Mouse (Mus musculus) lung, postnatal 36 days (tissue): ENCODE data around the gene Actr2.
"Not testable (repeated sequence)": the region's sequence is repeated elsewhere in the genome, so short reads cannot be mapped to it uniquely, and the experiment has no call there.

Experiments used
- DNase-seq: peaks from one replicate; pipeline ENCODE4 v3.0.0; 2022; ENCODE audit warnings: mixed read lengths

Actr2 gene

DNA sequence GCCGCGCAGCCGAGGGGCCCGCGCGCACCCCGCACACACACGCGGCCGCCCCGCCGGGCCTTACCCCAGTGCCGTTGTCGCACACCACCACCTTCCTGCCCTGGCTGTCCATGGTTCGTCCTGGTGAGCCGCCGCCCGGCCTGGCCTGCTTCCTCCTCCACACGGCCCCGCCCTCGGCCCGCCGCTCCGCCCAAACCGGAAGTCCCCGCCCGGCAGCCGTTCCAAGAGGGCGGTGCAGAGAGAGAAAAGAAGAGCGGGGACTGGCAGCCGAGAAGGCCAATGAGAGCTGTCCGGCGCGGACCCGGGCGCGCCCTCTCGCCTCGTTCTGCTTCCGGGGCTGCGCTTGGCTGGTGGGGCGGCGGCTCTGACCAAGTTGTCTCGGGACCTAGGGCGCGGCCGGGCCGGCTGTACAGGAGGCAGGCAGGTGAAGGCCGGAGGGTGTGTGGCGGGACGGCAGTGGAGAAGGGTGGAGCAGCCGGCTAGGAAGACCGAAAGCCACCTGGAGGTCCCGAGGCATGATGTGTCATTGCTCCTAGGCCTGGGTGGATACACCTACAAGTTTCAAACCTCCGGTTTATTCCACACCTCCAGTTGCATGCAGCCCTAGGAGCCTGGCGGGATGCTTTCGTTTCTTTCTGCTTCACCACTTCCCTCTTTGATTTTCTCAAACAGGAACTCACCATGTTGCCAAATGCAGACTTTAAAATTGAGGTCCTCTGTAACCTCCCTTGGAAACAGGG, at the start of gene Actr2:
TSS of gene Actr2 (minus strand) at position 173 of the 740 bp plus-strand sequence.
- DNase-seq: peak; percentile 97

DNA sequence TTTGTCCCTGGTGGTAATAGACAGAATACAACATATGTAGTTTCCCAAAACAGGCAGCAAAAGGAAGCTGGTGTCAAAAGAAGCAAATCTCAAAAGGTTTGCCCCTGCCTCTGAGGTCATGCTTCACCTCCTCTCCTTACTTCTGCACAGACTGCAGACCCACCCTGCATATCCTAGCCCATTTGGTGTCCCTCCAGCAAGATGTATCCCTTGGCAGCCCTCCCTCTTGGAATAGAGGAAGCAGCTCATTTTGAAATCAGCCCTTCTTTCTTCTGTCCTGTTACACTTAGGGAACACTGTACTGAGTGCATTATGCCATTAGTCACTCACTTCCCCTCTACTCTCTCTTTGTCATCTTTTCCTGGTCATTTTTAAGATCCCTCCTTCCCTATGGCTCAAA, 46.2 kb upstream of the Actr2 start:
- no peak for DNase-seq

DNA sequence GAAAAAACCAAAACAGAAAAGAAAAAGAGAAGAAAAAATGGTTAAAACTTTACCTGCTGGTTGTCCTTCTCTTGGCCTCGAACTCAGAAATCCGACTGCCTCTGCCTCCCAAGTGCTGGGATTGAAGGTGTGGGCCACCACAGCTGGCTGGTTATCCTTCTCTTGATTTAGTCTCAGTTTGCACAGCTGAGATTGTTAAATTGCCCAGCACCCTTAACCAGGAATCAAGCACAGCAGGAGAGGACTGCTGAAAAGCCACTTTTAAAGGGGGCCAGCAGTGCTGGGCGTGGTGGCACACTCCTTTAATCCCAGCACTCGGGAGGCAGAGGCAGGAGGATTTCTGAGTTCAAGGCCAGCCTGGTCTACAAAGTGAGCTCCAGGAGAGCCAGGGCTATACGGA, 40.8 kb upstream of the Actr2 start:
- not testable (repeated sequence) for DNase-seq

DNA sequence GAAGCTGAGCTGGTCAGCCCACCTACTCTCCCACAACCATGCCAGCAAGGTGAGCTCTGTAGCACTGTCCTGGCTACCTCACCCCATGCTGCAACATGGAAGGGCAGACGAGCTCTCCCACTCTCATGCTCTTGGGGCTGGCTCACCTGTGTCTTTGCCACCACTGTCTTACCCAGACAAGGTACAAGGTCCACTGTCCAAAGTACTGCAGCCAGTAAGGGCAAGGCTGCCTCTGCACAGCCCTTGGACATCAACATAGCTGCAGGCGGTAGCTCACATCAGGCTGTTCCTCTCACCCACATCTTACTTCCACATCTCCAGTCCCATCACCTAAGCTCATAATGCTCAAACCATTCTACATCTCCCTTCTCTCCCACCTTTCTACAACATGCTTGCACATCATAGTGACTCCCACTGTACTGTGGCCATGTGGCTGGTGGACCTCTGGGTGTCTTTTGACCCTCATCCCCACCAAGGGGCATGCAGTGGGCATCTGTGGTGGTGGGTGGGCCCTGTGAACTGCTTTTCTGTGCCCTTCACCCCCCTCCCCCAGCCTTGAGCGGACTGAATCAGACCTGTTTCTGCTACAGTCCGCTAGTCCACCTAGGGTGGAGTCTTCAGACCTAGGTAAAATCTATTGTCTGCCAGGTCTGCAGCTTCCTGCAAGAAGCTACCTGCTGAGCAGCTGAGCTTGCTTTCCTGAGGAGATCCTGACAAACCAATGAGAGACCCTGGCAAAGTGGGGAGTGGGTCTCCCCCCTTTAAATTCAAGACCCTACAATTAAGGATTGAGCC, 39.6 kb upstream of the Actr2 start:
- DNase-seq: no peak

DNA sequence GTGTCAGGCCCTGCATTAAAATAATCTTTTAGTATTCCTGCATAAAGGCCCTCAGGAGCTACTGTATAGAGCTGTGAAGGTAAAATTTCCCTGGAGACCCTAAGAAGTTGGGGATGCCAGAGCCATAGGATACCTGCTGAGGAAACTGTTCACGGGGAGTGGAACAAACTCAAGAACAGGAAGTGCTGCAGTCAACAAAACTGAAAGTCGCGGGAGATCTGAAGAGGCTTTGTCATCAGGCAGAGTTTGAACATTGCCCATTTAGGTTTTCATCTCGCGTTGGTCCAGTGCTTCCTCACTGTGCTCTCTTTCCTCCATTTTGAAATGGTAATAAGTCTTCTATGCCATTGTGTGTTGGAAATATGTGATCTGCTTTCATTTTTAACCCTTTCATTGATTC, 38.6 kb upstream of the Actr2 start:
- DNase-seq: no peak

DNA sequence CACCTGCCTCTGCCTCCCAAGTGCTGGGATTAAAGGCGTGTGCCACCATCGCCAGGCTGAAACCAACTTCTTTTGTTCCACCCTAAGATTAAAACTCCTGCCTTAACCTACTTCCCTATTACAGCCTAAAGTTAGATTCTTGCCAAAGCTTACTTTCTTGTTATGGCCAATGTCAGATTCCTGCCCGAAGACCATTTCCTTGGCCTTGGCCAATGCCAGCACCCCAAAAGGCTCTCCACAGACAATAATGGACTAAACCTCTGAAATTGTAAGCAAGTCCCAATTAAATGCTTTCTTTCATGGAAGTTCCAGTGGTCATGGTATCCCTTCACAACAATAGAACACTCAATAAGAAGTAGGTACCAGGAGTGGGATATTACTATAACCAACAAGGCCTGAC, 37.2 kb upstream of the Actr2 start:
- DNase-seq: no peak

DNA sequence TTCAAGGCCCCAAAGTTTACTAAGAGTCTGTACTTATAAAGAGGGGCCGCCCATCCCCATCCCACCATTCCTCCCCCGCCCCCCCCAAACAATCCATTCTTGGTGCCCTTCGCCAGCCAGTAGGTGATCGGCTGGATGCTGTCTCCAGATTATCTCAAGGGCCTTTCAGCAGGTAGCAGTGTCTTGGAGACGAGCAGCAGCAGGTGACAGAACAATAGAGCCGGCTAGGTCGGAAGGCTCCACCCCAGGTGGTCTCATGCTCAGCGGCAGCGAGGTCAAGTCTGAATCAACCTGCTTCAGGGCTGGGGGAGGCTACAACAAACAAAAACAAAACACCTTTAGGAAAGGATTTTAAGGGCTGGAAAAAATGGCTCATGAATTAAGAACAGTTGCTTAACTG, 32.7 kb upstream of the Actr2 start:
- no peak for DNase-seq

DNA sequence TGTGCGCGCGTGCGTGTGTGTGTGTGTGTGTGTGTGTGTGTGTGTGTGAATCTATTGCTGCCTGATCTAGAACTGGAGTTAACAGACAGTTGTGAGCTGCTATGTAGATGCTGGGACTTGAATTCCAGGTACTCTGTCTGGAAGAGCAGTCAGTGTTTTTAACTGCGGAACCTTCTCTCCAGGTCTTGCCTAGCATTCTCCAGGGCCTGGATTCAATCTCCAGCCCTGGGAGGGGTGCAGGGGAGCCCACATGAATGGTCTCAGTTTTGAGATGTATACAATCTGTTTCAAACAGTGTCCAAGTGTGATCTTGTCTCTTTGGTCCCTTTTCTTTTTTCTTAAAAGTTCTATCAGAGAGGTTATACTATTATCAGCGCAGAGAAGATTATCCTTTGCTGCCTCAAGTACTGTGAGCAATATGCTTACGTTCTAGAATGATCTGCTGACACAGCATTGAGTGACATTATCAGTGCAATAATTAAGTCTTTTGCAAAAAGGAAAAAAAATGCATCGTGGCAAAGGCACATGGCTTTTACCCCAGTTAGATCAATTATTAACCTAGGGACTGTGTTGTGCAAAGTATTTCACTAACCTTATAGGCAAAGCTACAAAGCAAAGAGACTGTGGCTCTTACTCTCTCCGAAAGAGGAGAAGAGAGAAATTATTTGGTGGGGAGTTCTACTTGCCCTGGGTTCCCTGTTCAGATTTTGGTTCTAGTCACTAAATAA, 32.0 kb upstream of the Actr2 start:
- DNase-seq: no peak

DNA sequence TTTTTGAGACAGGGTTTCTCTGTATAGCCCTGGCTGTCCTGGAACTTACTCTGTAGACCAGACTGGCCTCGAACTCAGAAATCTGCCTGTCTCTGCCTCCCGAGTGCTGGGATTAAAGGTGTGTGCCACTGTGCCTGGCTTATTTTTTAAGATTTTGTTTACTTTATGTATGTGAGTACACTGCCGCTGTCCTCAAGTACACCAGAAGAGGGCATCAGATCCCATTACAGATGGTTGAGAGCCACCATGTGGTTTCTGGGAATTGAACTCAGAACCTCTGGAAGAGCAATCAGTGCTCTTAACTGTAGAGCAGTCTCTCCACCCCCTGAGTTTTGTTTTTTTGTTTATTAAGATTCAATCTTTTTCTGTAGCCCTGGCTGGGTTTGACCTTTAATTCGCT, 31.0 kb upstream of the Actr2 start:
- peak; percentile 51 for DNase-seq

DNA sequence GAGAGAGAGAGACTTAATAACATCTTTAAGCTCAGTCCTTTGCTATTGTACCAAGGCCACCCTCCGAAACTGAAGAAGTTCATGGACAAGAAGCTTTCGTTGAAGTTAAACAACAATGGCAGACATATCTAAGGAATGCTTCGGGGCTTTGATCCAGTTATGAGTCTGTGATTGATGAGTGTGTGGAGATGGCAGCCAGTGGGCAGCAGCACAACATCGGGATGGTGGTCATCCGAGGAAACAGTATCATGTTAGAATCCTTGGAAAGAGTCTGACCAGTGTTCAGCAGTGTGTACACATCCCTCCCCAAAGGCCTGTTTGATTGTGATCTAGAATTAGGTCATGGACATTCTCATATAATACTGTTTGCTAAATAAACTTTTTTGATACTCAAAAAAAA, 29.8 kb upstream of the Actr2 start:
- DNase-seq: no peak

DNA sequence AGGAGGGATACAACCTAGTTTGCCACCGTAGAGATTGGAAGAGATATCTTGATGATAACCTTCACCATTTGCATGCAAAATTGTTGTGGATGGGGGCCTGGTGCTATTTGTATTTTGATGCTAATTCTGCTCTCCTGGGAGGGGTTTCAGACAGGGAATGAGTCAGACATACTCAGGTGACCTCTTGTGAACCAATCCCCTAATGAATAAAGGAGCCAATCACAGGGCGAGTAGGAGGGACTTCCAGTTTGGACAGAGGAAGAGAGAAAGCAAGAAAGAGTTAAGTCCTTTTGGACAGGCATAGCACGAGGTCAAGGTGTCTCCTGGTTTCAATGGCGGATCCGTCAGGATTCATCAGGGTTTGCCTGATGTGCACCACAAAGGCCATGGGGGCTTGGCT, 27.6 kb upstream of the Actr2 start:
- no peak for DNase-seq

DNA sequence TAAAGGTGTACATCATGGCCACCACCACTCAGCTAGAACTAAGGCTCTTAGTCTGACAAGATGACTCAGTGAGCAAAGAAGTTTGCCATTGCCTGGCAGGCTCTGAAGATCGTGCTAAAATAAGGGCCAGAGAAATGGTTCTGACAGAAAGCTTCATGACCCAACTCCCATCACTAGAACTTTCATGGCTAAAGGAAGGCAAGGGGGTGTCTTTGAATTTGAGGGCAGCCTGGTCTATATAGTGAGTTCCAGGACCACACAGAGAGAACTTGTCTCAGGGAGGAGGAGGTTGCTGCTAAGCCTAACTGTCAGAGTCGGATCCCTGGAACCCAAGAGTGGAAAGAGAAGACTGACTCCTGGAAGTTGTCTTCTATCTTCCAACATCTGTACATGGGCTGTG, 27.0 kb upstream of the Actr2 start:
- no peak for DNase-seq

DNA sequence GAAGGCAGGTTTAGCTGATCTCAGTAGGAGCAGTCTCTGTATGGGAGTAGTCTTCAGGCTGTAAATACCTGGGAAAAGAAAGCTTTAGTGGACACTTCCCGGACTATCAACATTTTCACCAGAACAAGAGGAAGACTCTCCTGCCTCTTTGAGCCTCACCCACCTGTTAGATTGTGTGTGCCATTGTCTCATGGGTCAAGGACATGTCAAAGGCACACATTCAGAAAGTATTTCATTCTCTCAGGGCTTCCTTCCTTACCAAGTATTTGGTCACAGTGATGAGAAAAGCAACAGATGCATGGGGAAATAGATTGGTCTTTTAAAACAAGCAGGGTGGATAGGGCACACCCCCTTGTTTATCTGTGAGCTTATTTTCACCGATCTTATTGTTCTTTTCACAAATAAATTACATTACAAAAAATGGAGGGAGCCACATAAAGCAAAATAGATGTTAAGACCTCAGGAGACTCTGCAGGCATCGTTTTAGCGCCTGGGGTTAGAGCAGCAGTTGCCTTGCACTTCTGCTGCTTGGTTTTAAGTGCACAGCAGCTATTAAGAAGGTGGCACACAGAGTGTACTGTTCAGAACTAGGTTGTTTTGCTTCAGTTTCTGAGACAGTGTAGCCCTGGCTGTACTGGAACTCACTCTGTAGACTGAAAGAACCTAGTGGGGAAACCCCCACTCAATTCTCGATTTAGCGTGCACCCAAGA, 25.9 kb upstream of the Actr2 start:
- no peak for DNase-seq

DNA sequence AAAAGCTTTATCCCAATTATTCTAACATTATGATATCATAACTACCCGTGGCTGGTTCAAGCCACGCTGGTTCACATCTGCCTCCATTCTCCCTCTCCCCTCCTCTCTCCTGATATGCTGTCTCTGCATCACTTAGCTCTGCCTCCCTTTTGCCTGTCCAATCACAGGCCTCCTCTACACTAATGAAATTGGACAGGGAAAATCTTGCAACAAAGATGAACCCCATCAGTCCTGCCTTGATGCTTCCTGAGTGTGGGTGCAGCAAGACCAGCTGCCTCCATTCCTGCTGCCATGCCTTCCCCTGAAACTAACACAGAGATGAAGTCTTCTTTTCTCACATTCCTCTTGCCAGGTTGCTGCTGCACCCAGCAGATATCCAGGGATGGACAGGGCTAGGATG, 25.2 kb upstream of the Actr2 start:
- DNase-seq: no peak

DNA sequence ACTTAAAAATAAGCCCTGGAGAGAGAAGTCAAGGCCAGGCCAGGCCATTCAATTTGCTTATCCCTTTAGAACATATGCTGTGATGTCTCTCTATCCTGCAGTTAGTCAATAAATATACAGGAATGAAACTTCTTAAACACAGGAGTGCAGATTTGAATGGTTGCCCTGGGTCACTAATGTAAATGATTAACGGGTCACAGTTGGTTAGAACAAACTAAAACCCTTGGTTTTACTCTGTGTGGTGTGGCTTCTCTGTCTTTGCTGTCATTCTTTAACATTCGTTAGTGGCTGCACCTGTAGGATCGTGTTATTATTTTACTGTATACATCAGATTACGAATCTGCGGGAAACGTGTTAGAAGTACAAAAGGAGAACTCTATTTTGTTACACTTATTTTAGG, 23.6 kb upstream of the Actr2 start:
- DNase-seq: no peak

DNA sequence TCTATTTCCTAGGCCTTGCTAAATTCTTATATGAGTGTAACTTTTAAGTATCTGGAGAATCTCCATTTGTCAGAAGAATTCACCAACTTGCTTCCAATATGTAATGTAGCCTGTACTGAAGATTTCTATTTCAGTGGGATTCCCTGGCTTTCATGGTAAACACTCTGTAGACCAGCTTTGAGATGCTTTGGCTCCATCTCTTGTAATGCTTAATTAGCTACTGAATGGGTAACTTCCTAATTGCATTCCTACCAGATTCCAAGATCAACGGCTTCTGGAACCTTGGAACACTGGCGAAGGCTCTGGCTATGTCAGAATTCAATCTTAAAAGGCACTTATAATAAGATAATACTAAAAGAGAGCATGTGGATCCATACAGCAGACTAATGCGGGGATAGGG, 22.2 kb upstream of the Actr2 start:
- DNase-seq: not testable (repeated sequence)

DNA sequence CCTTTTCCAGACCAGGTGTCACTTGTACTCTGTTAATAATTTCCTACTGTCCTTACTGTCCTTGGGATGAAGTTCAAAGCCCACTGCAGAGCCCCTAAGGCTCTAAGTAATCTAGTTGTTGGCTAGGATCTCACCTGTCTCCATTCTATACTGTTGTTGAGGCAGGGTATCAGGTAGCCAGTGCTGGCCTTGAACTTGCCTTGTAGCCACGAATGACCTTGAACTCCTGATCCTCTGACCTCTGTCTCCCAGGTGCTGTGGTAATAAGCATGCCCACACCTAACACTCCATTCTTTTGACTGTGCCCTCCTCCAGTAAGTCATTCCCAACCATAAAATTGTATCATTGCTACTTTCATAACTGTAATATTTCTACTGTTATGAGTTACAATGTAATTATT, 21.0 kb upstream of the Actr2 start:
- no peak for DNase-seq

DNA sequence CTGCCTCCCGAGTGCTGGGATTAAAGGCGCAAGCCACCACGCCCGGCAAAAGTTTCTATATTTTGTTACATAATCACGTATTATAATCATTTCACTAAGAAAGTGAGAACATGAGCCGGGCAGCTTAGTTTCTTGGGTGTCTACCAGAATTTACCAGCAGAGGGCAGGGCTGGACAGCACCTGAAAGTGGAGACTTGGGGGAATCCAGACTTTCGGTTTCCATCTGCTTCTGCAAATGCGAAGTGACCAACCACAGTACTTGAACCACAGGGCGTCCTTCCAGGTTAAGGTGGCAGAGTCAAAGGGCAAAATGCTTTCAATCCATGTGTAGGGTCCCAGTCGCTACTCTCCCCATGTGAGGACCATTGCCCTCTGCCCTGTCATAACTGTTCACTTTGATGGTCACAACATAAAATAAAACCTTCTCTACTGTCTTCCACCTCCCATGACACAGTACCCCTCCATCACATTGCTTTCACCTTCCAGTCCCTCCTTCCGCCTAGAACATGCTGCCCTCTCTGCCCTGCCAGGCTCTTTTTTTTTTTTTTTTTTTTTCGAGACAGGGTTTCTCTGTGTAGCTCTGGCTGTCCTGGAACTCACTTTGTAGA, 20.3 kb upstream of the Actr2 start:
- peak; percentile 96 for DNase-seq

DNA sequence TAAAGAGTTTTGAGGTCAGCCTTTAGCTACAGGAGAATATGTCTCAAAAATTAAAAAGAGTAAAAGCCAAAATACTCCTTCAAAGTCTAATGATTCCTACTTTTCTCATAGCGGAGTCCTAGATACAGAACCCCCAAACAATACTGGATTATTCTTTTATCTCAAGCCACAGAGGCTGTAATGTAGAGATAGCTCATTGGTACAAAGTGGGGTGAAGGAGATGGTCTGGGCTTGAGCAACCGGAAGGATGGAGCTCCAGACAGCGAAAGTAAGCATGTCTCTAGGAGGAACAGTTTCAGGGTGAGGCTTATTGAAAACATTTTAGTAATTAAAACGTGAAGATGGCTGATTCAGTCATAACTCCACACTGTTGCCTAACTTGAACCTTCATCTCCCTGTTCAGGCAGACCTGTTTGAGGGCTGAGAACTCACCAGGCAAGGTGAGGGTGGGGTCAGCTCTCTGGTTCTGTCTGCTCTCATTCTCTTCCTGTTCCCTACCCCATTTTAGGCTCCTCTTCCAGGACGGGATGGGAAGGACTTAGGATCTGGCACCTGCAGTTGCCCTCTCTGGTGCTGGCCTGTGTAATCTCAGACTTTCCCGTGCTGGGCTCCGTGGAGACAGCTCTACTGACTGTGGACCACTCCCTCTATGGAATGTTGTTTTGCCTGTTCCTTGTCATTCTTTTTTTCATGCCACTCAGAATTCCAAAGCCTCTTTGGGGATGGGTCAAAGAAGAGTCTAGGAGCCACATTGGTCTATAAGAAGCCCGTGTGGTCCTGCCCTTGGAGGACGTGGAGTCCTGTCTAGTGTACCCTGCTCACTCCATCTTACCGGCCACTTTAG, 14.2 kb upstream of the Actr2 start:
- DNase-seq: no peak

DNA sequence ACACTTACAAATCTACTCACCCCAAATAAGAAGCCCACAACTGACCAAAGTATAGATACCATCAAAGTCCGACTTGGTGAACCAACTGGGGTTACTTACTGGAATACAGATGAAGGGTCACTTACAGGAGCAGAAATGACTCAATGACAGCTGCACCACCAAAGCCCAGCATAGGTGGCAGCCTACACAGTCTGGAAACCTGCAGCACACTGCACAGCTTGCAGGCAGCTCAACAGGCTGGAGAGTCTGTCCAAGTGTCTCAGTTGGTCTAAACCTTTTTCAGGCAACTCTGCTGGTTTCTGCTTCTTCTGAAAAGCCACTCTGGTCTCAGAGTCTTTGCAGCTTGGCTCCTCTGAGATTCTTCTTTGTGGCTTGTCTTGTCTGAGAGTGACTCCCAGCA, 12.7 kb upstream of the Actr2 start:
- no peak for DNase-seq

DNA sequence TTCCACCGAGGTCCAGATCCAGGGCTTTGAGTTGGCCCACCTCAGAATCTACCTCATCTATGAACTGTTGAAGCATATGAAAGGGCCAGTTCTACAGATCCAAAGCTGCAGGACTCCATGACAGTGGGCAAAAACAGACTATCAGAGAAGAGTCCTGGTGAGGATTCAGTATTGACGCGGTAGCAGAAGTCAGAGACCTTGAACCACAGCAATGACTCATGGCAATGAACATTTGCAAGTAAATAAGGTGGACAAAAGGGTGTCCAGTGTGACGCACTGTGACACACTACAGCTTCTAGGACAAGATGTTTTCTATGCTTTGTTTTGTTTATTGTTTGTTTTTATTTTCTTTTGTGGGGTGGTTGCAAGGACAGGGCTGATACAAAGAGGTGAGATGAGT, 4.0 kb upstream of the Actr2 start:
- no peak for DNase-seq

DNA sequence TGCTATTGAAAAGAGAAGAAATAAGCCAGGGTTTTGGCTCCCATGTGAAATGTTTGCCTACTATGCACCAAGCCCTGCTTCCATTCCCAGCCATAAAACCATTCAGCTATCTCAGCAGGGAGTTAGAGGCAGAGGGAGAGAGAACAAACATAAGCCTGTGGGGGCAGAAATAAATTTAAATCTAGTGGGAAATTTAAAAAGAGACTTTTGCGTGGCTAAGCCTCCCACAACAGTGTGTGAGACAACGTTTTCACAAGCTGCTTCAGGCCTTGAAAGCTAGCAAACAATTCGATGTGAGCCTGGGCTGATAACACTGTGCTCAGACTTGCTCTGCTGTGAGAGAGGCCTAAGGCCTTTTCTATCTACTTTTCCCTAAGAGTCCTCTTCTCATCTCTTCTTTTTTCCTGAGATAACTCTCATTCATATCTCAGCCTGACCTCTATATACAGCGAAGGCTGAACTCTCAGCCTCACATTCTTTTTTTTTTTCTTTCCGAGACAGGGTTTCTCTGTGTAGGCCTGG, 3.4 kb upstream of the Actr2 start:
- no peak for DNase-seq
